Mouse (Mus musculus) neural tube, embryonic 12.5 days (tissue): ENCODE results near the gene Mapt. TPM values are rescaled to one million over a fixed set of nuclear protein-coding genes. Genes with fewer than 3 reads are reported as not detected.
A peak's percentile ranks its signal among the peaks of the same experiment; 100 is the strongest.

Experiments used
- ATAC-seq: fragments of 200-750 bp; cut with Nextera tagmentation; 2 replicates; pipeline ENCODE4 v1.8.0; 2017; ENCODE audit warnings: low read depth, mild to moderate bottlenecking, moderate TSS enrichment, moderate library complexity; ENCODE audit not compliant: low FRiP score
- H3K27ac ChIP-seq: fragments of 300-500 bp; sonication (generic); 2 replicates; pipeline ENCODE4 v1.5.1; 2016
- H3K27me3 ChIP-seq: fragments of 300-500 bp; sonication (generic); replicated peaks from 2 replicates; pipeline ENCODE4 v1.6.1; 2016; ENCODE audit warnings: mild to moderate bottlenecking
- H3K36me3 ChIP-seq: fragments of 300-500 bp; sonication (generic); 2 replicates; pipeline ENCODE4 v1.6.1; 2016; ENCODE audit warnings: mild to moderate bottlenecking
- H3K4me1 ChIP-seq: fragments of 300-500 bp; sonication (generic); 2 replicates; pipeline ENCODE4 v1.6.1; 2016
- H3K4me2 ChIP-seq: fragments of 300-500 bp; sonication (generic); replicated peaks from 2 replicates; pipeline ENCODE4 v1.6.1; 2016; ENCODE audit warnings: mild to moderate bottlenecking
- H3K4me3 ChIP-seq: fragments of 300-500 bp; sonication (generic); 2 replicates; pipeline ENCODE4 v1.5.1; 2016
- H3K9ac ChIP-seq: fragments of 300-500 bp; sonication (generic); 2 replicates; pipeline ENCODE4 v1.6.1; 2016; ENCODE audit warnings: mild to moderate bottlenecking
- H3K9me3 ChIP-seq: fragments of 300-500 bp; sonication (generic); 2 replicates; pipeline ENCODE4 v1.6.1; 2016; ENCODE audit warnings: mild to moderate bottlenecking
- WGBS: fragments of 180-500 bp; shearing (Covaris S2); methylation state at CpG from one replicate; pipeline ENCODE4 v1.1.7; 2016; 5-methylcytosine and 5-hydroxymethylcytosine counted together
- polyA plus RNA-seq: library from polyadenylated mRNA; unstranded; fragments of >200 nt; fragmentation: Nextera tagmentation; extraction: Ambion mirVana; gene quantifications from 2 replicates; pipeline ENCODE4 v1.2.1, GENCODE M21; 2016

Mapt gene
- polyA plus RNA-seq = 271 and 288 TPM in 2 replicates

GRCm38 (mm10) chr11:104231041-104231911, at the start of gene Mapt:
TSS of gene Mapt (plus strand) at chr11:104231390.
- H3K27me3 ChIP-seq = peaks cover 39% of the 10 kb centered on the region
- H3K9me3 ChIP-seq = no peaks in the 10 kb centered on the region
- H3K4me3 ChIP-seq = peak within 1 kb of the TSS; percentile 63
- peak; percentile 86 for ATAC-seq
- H3K4me2 ChIP-seq = peak within 1 kb of the TSS; percentile 86
- H3K27ac ChIP-seq = peak within 1 kb of the TSS; percentile 82
- H3K36me3 ChIP-seq = no peaks in the 10 kb centered on the region
- WGBS = under 1% methylated on average over 79 of the region's 94 CpGs
- peak within 1 kb of the TSS; percentile 81 for H3K9ac ChIP-seq
- peaks cover 35% of the 10 kb centered on the region for H3K4me1 ChIP-seq

- Histone ChIP-seq H3K9me3 (no peaks in the 10 kb centered on the region), H3K4me2 (no peak overlapping the region), H3K27me3 (no peaks in the 10 kb centered on the region), H3K36me3 (no peaks in the 10 kb centered on the region), H3K4me1 (no peaks in the 10 kb centered on the region), H3K4me3 (no peak overlapping the region), H3K27ac (no peak overlapping the region), H3K9ac (no peak overlapping the region)
- no peak for ATAC-seq
- 93% methylated on average over 3 of the region's 3 CpGs for WGBS
Measured at GRCm38 (mm10) chr11:104182141-104182540, 49.0 kb upstream of the Mapt start.

- ATAC-seq = no peak
- Histone ChIP-seq H3K27ac (no peak within 1 kb of the TSS), H3K27me3 (no peaks in the 10 kb centered on the region), H3K36me3 (no peaks in the 10 kb centered on the region), H3K4me1 (no peaks in the 10 kb centered on the region), H3K9me3 (no peaks in the 10 kb centered on the region), H3K4me2 (no peak within 1 kb of the TSS), H3K9ac (no peak within 1 kb of the TSS), H3K4me3 (no peak within 1 kb of the TSS)
- 75% methylated on average over 13 of the region's 13 CpGs for WGBS
Measured at GRCm38 (mm10) chr11:104186135-104186836, 44.9 kb upstream of the Mapt start, which contains the start of gene Sppl2c. TSS of gene Sppl2c (plus strand) at chr11:104186327.

GRCm38 (mm10) chr11:104186837-104187150, 44.4 kb upstream of the Mapt start:
- Histone ChIP-seq H3K9me3 (no peaks in the 10 kb centered on the region), H3K4me1 (no peaks in the 10 kb centered on the region), H3K27ac (no peak overlapping the region), H3K36me3 (no peaks in the 10 kb centered on the region), H3K4me3 (no peak overlapping the region), H3K9ac (no peak overlapping the region), H3K4me2 (no peak overlapping the region), H3K27me3 (no peaks in the 10 kb centered on the region)
- 91% methylated on average over 9 of the region's 9 CpGs for WGBS
- ATAC-seq = no peak

- Histone ChIP-seq H3K27me3 (no peaks in the 10 kb centered on the region), H3K36me3 (no peaks in the 10 kb centered on the region), H3K4me1 (no peaks in the 10 kb centered on the region), H3K9me3 (no peaks in the 10 kb centered on the region), H3K4me3 (no peak overlapping the region), H3K9ac (no peak overlapping the region), H3K4me2 (no peak overlapping the region), H3K27ac (no peak overlapping the region)
- 92% methylated on average over 10 of the region's 10 CpGs for WGBS
- no peak for ATAC-seq
Measured at GRCm38 (mm10) chr11:104187766-104188165, 43.4 kb upstream of the Mapt start.

- 77% methylated on average over 2 of the region's 2 CpGs for WGBS
- no peak for ATAC-seq
- Histone ChIP-seq H3K9me3 (no peaks in the 10 kb centered on the region), H3K4me1 (no peaks in the 10 kb centered on the region), H3K27ac (no peak overlapping the region), H3K9ac (no peak overlapping the region), H3K27me3 (no peaks in the 10 kb centered on the region), H3K36me3 (no peaks in the 10 kb centered on the region), H3K4me2 (no peak overlapping the region), H3K4me3 (no peak overlapping the region)
Measured at GRCm38 (mm10) chr11:104190008-104190407, 41.2 kb upstream of the Mapt start.

- H3K4me3 ChIP-seq = no peak overlapping the region
- ATAC-seq = no peak
- 0 out of 2 replicates have a peak overlapping the region, but pooled peaks have one; percentile 20 for H3K4me2 ChIP-seq
- H3K27ac ChIP-seq = no peak overlapping the region
- H3K36me3 ChIP-seq = no peaks in the 10 kb centered on the region
- 76% methylated on average over 11 of the region's 11 CpGs for WGBS
- peaks cover 7% of the 10 kb centered on the region; the same call in 1 of the 2 replicates for H3K27me3 ChIP-seq
- no peaks in the 10 kb centered on the region for H3K9me3 ChIP-seq
- no peak overlapping the region for H3K9ac ChIP-seq
- H3K4me1 ChIP-seq = 0 out of 2 replicates have a peak, but pooled peaks cover 3% of the 10 kb centered on the region
Measured at GRCm38 (mm10) chr11:104195382-104195781, 35.8 kb upstream of the Mapt start.

GRCm38 (mm10) chr11:104195791-104196190, 35.4 kb upstream of the Mapt start:
- 0 out of 2 replicates have a peak overlapping the region, but pooled peaks have one; percentile 20 for H3K4me2 ChIP-seq
- H3K4me3 ChIP-seq = no peak overlapping the region
- H3K4me1 ChIP-seq = 0 out of 2 replicates have a peak, but pooled peaks cover 3% of the 10 kb centered on the region
- H3K9ac ChIP-seq = no peak overlapping the region
- WGBS = 7% methylated on average over 9 of the region's 9 CpGs
- no peak overlapping the region for H3K27ac ChIP-seq
- peak; percentile 85 for ATAC-seq
- no peaks in the 10 kb centered on the region for H3K36me3 ChIP-seq
- H3K9me3 ChIP-seq = no peaks in the 10 kb centered on the region
- H3K27me3 ChIP-seq = peaks cover 7% of the 10 kb centered on the region; the same call in 1 of the 2 replicates

- WGBS = 8% methylated on average over 10 of the region's 10 CpGs
Measured at GRCm38 (mm10) chr11:104197861-104198260, 33.3 kb upstream of the Mapt start.

GRCm38 (mm10) chr11:104203271-104203670, 27.9 kb upstream of the Mapt start:
- Histone ChIP-seq H3K27me3 (no peaks in the 10 kb centered on the region), H3K4me3 (no peak overlapping the region), H3K9me3 (no peaks in the 10 kb centered on the region), H3K4me1 (no peaks in the 10 kb centered on the region), H3K9ac (no peak overlapping the region), H3K4me2 (no peak overlapping the region), H3K36me3 (no peaks in the 10 kb centered on the region), H3K27ac (no peak overlapping the region)
- no peak for ATAC-seq
- WGBS = 85% methylated on average over 3 of the region's 3 CpGs

More at GRCm38 (mm10) chr11:104197861-104198260, 33.3 kb upstream of the Mapt start:
- ATAC-seq = no peak
- Histone ChIP-seq H3K27ac (no peak overlapping the region), H3K9ac (no peak overlapping the region), H3K36me3 (no peaks in the 10 kb centered on the region), H3K4me3 (no peak overlapping the region), H3K9me3 (no peaks in the 10 kb centered on the region), H3K27me3 (peaks cover 7% of the 10 kb centered on the region; the same call in 1 of the 2 replicates), H3K4me2 (no peak overlapping the region), H3K4me1 (0 out of 2 replicates have a peak, but pooled peaks cover 3% of the 10 kb centered on the region)

- H3K9ac ChIP-seq = no peak overlapping the region
- no peak overlapping the region for H3K4me2 ChIP-seq
- no peaks in the 10 kb centered on the region for H3K27me3 ChIP-seq
- H3K4me3 ChIP-seq = no peak overlapping the region
- no peak overlapping the region for H3K27ac ChIP-seq
- ATAC-seq = no peak
- no peaks in the 10 kb centered on the region for H3K4me1 ChIP-seq
- no peaks in the 10 kb centered on the region for H3K36me3 ChIP-seq
- no peaks in the 10 kb centered on the region for H3K9me3 ChIP-seq
- 79% methylated on average over 4 of the region's 4 CpGs for WGBS
Measured at GRCm38 (mm10) chr11:104206573-104206972, 24.6 kb upstream of the Mapt start.

GRCm38 (mm10) chr11:104209041-104209440, 22.1 kb upstream of the Mapt start:
- 73% methylated on average over 3 of the region's 3 CpGs for WGBS
- Histone ChIP-seq H3K4me3 (no peak overlapping the region), H3K4me2 (no peak overlapping the region), H3K9me3 (no peaks in the 10 kb centered on the region), H3K27me3 (no peaks in the 10 kb centered on the region), H3K4me1 (no peaks in the 10 kb centered on the region), H3K36me3 (no peaks in the 10 kb centered on the region), H3K9ac (no peak overlapping the region), H3K27ac (no peak overlapping the region)
- ATAC-seq = no peak
